ENCODE assay signal across 9 mouse cellular contexts in genomic region chr9:66053620-66054019, GRCm38 (mm10).
"Had no signal": no experiment of that assay in that cellular context is flagged by ENCODE, and none has a peak within 500 bp of the region (broad histone marks: within the 10 kb centered on the region; RNA-seq: fewer than 3 reads in every experiment).

No protein-coding gene starts in this region.

- H3K27me3 ChIP-seq: kidney, embryonic 15.5 days; liver, embryonic 13.5 days; lung, embryonic 15.5 days; midbrain, embryonic 13.5 days had no signal

- H3K4me2 ChIP-seq: kidney, embryonic 15.5 days; liver, embryonic 13.5 days; lung, embryonic 15.5 days; midbrain, embryonic 13.5 days had no signal

- H3K4me1 ChIP-seq: lung, embryonic 15.5 days had no signal

- ATAC-seq: midbrain, embryonic 13.5 days had no signal

- H3K9me3 ChIP-seq: kidney, embryonic 15.5 days; limb, embryonic 10.5 days; lung, embryonic 15.5 days; midbrain, embryonic 13.5 days had no signal

- H3K36me3 ChIP-seq: kidney, embryonic 15.5 days; limb, embryonic 10.5 days; liver, embryonic 13.5 days; lung, embryonic 15.5 days; midbrain, embryonic 13.5 days had no signal

- H3K9ac ChIP-seq: kidney, embryonic 15.5 days; liver, embryonic 13.5 days; lung, embryonic 15.5 days; midbrain, embryonic 13.5 days had no signal

- DNase-seq: kidney, adult 2 months; kidney, postnatal 36 days; liver, embryonic 13.5 days; right cerebral cortex, postnatal 14 days; thymus, postnatal 14 days had no signal

- H3K27ac ChIP-seq: kidney, embryonic 15.5 days; limb, embryonic 10.5 days; liver, embryonic 13.5 days; lung, embryonic 15.5 days; midbrain, embryonic 13.5 days had no signal

- H3K4me3 ChIP-seq: kidney, embryonic 15.5 days; limb, embryonic 10.5 days; liver, embryonic 13.5 days; lung, embryonic 15.5 days; midbrain, embryonic 13.5 days had no signal
